Comparison of ENCODE assay signal across 14 mouse cellular contexts in the genomic region with DNA sequence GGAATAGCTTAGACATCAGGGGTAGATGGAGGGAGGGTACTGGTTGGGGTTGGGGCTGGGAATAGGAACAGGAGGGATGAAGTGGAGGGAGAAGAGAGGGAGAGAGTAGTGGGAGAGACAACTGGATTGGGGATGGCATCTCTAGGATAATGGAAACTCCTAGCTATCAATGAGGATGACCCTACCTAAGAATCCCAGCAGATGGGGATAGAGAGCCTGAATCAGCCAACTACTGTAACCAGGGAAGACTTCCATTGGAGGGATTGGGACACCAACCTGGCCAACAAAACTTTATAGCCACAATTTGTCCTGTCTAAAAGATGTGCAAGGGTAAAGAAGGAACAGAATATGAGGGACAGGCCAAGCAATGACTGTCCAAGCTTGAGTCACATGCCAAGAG. TPM values are rescaled to one million over a fixed set of nuclear protein-coding genes. Genes with fewer than 3 reads are reported as not detected.
DNase-seq lines count a peak whose midpoint lies in the region; TF ChIP-seq lines count a peak whose summit lies in the region.
"Had no signal": no experiment of that assay in that cellular context is flagged by ENCODE, and none has a peak within 500 bp of the region (broad histone marks: within the 10 kb centered on the region; RNA-seq: fewer than 3 reads in every experiment).

No protein-coding gene starts in this region.

- no peak for DNase-seq in gastrocnemius, adult 2 months
- DNase-seq in gastrocnemius, postnatal 10 days: no peak
- no peak for DNase-seq in left cerebral cortex, adult 2 months (ENCODE audit: extremely low spot score in 1 of 2, low spot score in 2 of 2)
- DNase-seq in left cerebral cortex, postnatal 4 days: no peak
- peak; percentile 25 for DNase-seq in ES-CJ7 (ENCODE audit: low read depth, low spot score)
- peak; percentile 36 for DNase-seq in brain, adult 2 months (ENCODE audit: low read depth, low spot score)
- DNase-seq in thymus, postnatal 0 days (ENCODE audit: low spot score): no peak
- DNase-seq in layer of hippocampus, postnatal 25 days (ENCODE audit: extremely low spot score in 1 of 2, low spot score in 1 of 2): no peak
- DNase-seq: gastrocnemius, postnatal 25 days; lung, postnatal 4 days had no signal

- H3K27ac ChIP-seq in gastrocnemius, adult 2 months: no peak overlapping the region
- no peak overlapping the region for H3K27ac ChIP-seq in left cerebral cortex, adult 2 months
- H3K27ac ChIP-seq: embryonic facial prominence, embryonic 12.5 days; forebrain, embryonic 12.5 days; limb, embryonic 15.5 days had no signal

- peak; percentile 51 for TF ChIP-seq CTCF in gastrocnemius, adult 2 months (IDR thresholded peaks at IDR 0.05)
- peak; percentile 49 for TF ChIP-seq CTCF in left cerebral cortex, adult 2 months (IDR thresholded peaks at IDR 0.05)

- H3K4me3 ChIP-seq in gastrocnemius, adult 2 months: no peak overlapping the region
- no peak overlapping the region for H3K4me3 ChIP-seq in left cerebral cortex, adult 2 months
- H3K4me3 ChIP-seq: embryonic facial prominence, embryonic 12.5 days; forebrain, embryonic 12.5 days; limb, embryonic 15.5 days had no signal

- intact Hi-C loops in gastrocnemius, adult 2 months (cut with DNase I): no loop called here
- intact Hi-C loops in left cerebral cortex, adult 2 months (cut with DNase I): no loop called here
- intact Hi-C loops in left cerebral cortex, postnatal 4 days (cut with DNase I): no loop called here

RNA-seq across cellular contexts. Expression of a gene that starts 3.7 kb away (rescaled TPM):
- total RNA-seq in gastrocnemius, adult 2 months (2021): 10 to 100 TPM; 15.3 to 18.4 TPM
- total RNA-seq in gastrocnemius, postnatal 10 days (2021): 10 to 100 TPM; 20.9 to 23.2 TPM
- total RNA-seq in left cerebral cortex, adult 2 months (2021): 10 to 100 TPM; 13.3 to 14.4 TPM
- 10 to 100 TPM; 16.7 to 18.1 TPM for total RNA-seq in left cerebral cortex, postnatal 4 days (2021)
- 2.7 and 3.8 TPM in 2 replicates for polyA plus RNA-seq in thymus, postnatal 0 days (2015; fragmentation: Nextera tagmentation; extraction: Ambion mirVana)
- 10 to 100 TPM; 15.0 to 16.3 TPM for total RNA-seq in layer of hippocampus, postnatal 25 days (2021)
- total RNA-seq: neutrophil, adult 5-6 weeks had no signal

RNA-seq across cellular contexts. Expression of a gene that starts 31.1 kb away (rescaled TPM):
- total RNA-seq in gastrocnemius, adult 2 months (2021): not detected
- total RNA-seq in gastrocnemius, postnatal 10 days (2021): not detected
- under 1 TPM in 1 of 2 experiments, not detected in 1; 0.26 TPM for total RNA-seq in left cerebral cortex, adult 2 months (2021)
- total RNA-seq in left cerebral cortex, postnatal 4 days (2021): under 1 TPM in 1 of 2 experiments, not detected in 1; 0.16 TPM
- polyA plus RNA-seq in thymus, postnatal 0 days (2015; fragmentation: Nextera tagmentation; extraction: Ambion mirVana): 60.4 and 61.5 TPM in 2 replicates
- under 1 TPM in 1 of 2 experiments, not detected in 1; 0.25 TPM for total RNA-seq in layer of hippocampus, postnatal 25 days (2021)
- total RNA-seq: gastrocnemius, postnatal 25 days had no signal
- polyA plus RNA-seq: embryonic facial prominence, embryonic 12.5 days; forebrain, embryonic 12.5 days had no signal

Comparison
In these comparisons a context has a peak if more than half of its experiments do, and no peak if none do; other contexts are left out.
1. DNase-seq: peak in ES-CJ7 (single experiment) and brain, adult 2 months (single experiment); none in gastrocnemius, adult 2 months (single experiment), gastrocnemius, postnatal 10 days (single experiment), left cerebral cortex, adult 2 months (0 of 2), left cerebral cortex, postnatal 4 days (single experiment), thymus, postnatal 0 days (single experiment) and layer of hippocampus, postnatal 25 days (0 of 2).